Mouse (Mus musculus) neural tube, embryonic 11.5 days (tissue): ENCODE results near the gene Ptpre. TPM values are rescaled to one million over a fixed set of nuclear protein-coding genes. Genes with fewer than 3 reads are reported as not detected.

ENCODE experiments used
- ATAC-seq: fragments of 200-750 bp; cut with Nextera tagmentation; 2 replicates; pipeline ENCODE4 v1.8.0; 2017; ENCODE audit warnings: moderate number of reproducible peaks, mild to moderate bottlenecking, moderate TSS enrichment, moderate library complexity; ENCODE audit not compliant: insufficient read depth, low FRiP score, low TSS enrichment
- DNase-seq: peaks from one replicate; pipeline ENCODE4 v3.0.0-alpha.2; 2015; ENCODE audit warnings: low spot score
- H3K27ac ChIP-seq: fragments of 300-500 bp; sonication (generic); 2 replicates; pipeline ENCODE4 v1.5.1; 2014; ENCODE audit warnings: low read depth, mild to moderate bottlenecking, low read length
- H3K27me3 ChIP-seq: fragments of 300-500 bp; sonication (generic); 2 replicates; pipeline ENCODE4 v1.6.1; 2014; ENCODE audit warnings: mild to moderate bottlenecking, low read length, mixed read lengths; ENCODE audit not compliant: control insufficient read depth, insufficient read depth
- H3K36me3 ChIP-seq: fragments of 300-500 bp; sonication (generic); 2 replicates; pipeline ENCODE4 v1.6.1; 2014; ENCODE audit warnings: mild to moderate bottlenecking, low read length, moderate library complexity, mixed read lengths; ENCODE audit not compliant: control insufficient read depth, insufficient read depth
- H3K4me1 ChIP-seq: fragments of 300-500 bp; sonication (generic); 2 replicates; pipeline ENCODE4 v1.6.1; 2014; ENCODE audit warnings: low read length, mixed read lengths; ENCODE audit not compliant: control insufficient read depth, insufficient read depth
- H3K4me2 ChIP-seq: fragments of 300-500 bp; sonication (generic); 2 replicates; pipeline ENCODE4 v1.6.1; 2014; ENCODE audit warnings: low read depth, mild to moderate bottlenecking, moderate library complexity
- H3K4me3 ChIP-seq: fragments of 300-500 bp; sonication (generic); 2 replicates; pipeline ENCODE4 v1.5.1; 2014; ENCODE audit warnings: low read depth, low read length
- H3K9ac ChIP-seq: fragments of 300-500 bp; sonication (generic); 2 replicates; pipeline ENCODE4 v1.6.1; 2014; ENCODE audit warnings: mild to moderate bottlenecking, low read length
- H3K9me3 ChIP-seq: fragments of 300-500 bp; sonication (generic); 2 replicates; pipeline ENCODE4 v1.6.1; 2016; ENCODE audit warnings: low read length; ENCODE audit not compliant: control insufficient read depth
- WGBS: fragments of 180-500 bp; shearing (Covaris S2); extraction: QIAGEN DNeasy Blood & Tissue Kit; methylation state at CpG from one replicate; pipeline ENCODE4 v1.1.7; 2014; 5-methylcytosine and 5-hydroxymethylcytosine counted together
- polyA plus RNA-seq: library from polyadenylated mRNA; unstranded; fragments of >200 nt; fragmentation: Nextera tagmentation; extraction: Ambion mirVana; gene quantifications from 2 replicates; pipeline ENCODE4 v1.2.1, GENCODE M21; 2014

Gene Ptpre
- polyA plus RNA-seq, 1 experiment from 2014 or later: 0.97 TPM

- 83% methylated on average over 5 of the region's 5 CpGs for WGBS
- ATAC-seq (no peak), DNase-seq (no peak)
- Histone ChIP-seq H3K27ac (no peak overlapping the region), H3K4me1 (peaks cover 6% of the 10 kb centered on the region; the same call in 1 of the 2 replicates), H3K36me3 (no peaks in the 10 kb centered on the region), H3K4me2 (no peak overlapping the region), H3K9ac (no peak overlapping the region), H3K4me3 (no peak overlapping the region), H3K27me3 (no peaks in the 10 kb centered on the region), H3K9me3 (no peaks in the 10 kb centered on the region)
Measured at GRCm38 (mm10) chr7:135593286-135593685, 56.0 kb downstream of the Ptpre start.

DNA sequence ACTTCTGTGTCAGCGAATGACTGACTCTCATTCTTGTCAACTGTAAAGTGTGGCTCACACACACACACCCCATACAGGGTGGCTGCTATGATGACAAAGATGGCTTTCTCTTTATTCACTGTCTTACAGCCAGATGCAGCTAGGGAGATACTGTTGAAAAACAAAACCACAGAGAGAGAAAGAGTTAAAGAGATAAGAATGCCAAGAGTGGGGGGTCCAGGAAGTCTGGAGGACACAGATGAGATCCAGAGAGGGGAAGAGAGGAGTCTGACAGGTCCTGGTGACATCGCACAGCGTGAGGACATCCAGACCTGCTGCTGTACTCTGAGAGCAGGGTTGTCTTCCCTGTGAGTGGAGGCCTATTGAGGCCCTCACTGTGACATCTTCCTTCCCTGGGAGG lies 56.5 kb downstream of the Ptpre start:
- Histone ChIP-seq H3K4me3 (no peak overlapping the region), H3K9me3 (no peaks in the 10 kb centered on the region), H3K36me3 (no peaks in the 10 kb centered on the region), H3K27me3 (no peaks in the 10 kb centered on the region), H3K4me2 (no peak overlapping the region), H3K9ac (no peak overlapping the region), H3K4me1 (peaks cover 6% of the 10 kb centered on the region; the same call in 1 of the 2 replicates), H3K27ac (no peak overlapping the region)
- DNase-seq (no peak), ATAC-seq (no peak)
- 86% methylated on average over 3 of the region's 3 CpGs for WGBS

DNA sequence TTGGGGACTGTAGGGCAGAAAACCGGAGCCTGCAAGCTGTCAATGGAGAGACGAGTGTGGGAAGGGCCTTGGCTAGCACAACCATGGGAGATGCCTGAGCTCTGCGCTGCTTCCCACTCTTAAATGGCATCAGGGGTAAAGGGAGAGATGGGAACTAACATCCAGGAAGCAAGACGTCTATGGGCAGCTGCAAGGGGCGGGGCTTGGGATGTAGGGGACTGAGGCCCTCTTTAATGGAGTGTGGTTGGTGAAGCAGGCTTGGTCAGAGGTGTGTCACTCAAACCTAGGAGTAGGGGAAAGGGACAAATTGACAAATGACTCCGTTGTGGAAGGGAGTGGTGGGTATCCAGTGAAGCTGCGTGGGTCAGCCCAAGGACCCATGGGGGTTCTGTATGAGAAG lies 57.4 kb downstream of the Ptpre start:
- ATAC-seq (no peak), DNase-seq (no peak)
- 65% methylated on average over 7 of the region's 7 CpGs for WGBS
- no peak overlapping the region for H3K9ac ChIP-seq
- H3K4me1 ChIP-seq: peaks cover 6% of the 10 kb centered on the region; the same call in 1 of the 2 replicates
- H3K9me3 ChIP-seq: no peaks in the 10 kb centered on the region
- H3K36me3 ChIP-seq: no peaks in the 10 kb centered on the region
- no peak overlapping the region for H3K4me2 ChIP-seq
- no peak overlapping the region for H3K27ac ChIP-seq
- H3K4me3 ChIP-seq: no peak overlapping the region
- H3K27me3 ChIP-seq: no peaks in the 10 kb centered on the region

DNA sequence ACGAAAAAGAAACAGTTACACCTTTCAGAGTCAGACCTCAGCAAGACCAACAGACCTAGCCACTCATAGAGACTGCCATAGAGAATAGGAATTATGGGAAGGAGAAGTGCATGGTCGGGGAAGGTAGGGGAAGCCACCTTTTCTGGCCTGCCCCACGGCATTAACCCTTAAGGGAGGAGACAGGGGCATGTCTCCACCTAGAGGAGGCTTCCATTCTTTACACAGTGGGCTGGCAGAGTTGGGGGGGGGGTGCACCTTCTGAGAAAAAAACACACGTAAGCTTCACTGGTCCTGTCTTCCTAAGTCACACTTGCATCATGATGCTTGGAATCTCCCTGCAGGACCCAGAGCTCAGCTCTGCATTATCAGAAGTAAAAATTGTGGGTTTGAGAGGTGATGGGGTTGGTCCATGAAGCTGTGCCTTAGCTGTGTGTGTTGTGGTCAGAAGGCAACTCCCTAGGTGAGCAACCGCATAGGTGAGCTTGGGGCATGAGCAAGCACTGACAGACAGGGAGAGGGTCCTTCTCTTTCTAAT lies 58.4 kb downstream of the Ptpre start:
- no peak overlapping the region for H3K27ac ChIP-seq
- peaks cover 6% of the 10 kb centered on the region; the same call in 1 of the 2 replicates for H3K4me1 ChIP-seq
- H3K4me3 ChIP-seq: no peak overlapping the region
- no peak overlapping the region for H3K9ac ChIP-seq
- H3K36me3 ChIP-seq: no peaks in the 10 kb centered on the region
- DNase-seq: no peak
- H3K9me3 ChIP-seq: no peaks in the 10 kb centered on the region
- no peak for ATAC-seq
- no peak overlapping the region for H3K4me2 ChIP-seq
- H3K27me3 ChIP-seq: no peaks in the 10 kb centered on the region
- WGBS: 41% methylated on average over 5 of the region's 5 CpGs

DNA sequence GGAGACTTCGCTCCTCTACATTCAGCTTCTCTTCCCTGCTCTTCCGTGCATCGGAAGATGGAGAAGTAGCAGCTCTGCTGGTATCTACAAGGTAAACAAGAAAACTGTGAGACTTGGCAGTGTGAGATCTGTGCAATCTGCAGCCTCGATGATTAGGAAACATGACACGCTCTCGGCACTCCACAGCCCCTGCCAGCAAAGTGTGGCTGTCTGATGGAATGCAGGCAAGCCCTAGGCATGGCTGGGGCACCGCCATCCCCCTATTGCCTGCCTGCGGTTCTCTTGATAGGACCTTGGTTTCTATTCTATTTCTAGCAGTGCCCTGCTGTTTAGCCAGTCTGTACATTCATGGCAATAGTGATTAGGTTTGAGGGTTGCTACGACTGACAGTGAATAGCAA lies 59.7 kb downstream of the Ptpre start:
- Histone ChIP-seq H3K36me3 (no peaks in the 10 kb centered on the region), H3K27ac (no peak overlapping the region), H3K4me1 (peaks cover 6% of the 10 kb centered on the region; the same call in 1 of the 2 replicates), H3K9me3 (no peaks in the 10 kb centered on the region), H3K4me3 (no peak overlapping the region), H3K9ac (no peak overlapping the region), H3K4me2 (no peak overlapping the region), H3K27me3 (no peaks in the 10 kb centered on the region)
- DNase-seq (no peak), ATAC-seq (no peak)
- 61% methylated on average over 9 of the region's 9 CpGs for WGBS

DNA sequence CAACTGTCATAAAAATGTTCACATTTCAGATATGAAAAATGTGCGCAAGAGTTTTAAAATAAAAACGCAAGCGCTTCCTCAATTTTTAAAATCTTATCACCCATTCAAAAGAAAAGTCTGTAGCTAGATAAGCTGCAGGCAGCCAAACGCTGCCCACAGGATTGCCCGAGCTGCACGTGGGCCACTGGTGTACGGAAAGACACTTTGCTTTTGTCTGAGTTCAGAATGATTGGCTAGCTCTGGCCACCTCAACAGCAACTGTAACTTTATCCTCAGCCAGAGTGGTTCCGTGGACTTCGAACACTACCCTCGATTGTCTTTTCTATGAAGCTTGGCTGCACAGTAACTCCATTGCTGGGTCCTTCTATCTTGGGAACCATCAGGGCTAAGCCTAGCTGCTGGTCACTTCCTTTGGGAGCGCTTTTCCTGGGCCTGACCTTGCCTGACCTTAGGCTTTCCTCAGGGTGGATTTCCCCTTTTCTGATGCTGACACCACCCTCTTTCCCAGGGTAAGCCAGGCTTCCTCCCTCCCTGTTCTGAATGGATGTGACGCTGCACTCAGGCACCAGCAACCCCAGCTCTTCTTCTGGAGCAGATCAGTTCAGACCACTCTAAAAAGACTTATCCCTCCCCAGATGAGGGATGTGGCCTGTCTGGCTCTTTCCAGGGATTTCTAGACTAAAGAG lies 60.5 kb downstream of the Ptpre start:
- DNase-seq (no peak), ATAC-seq (no peak)
- Histone ChIP-seq H3K4me3 (no peak overlapping the region), H3K9ac (no peak overlapping the region), H3K36me3 (no peaks in the 10 kb centered on the region), H3K27ac (no peak overlapping the region), H3K4me2 (no peak overlapping the region), H3K4me1 (peaks cover 6% of the 10 kb centered on the region; the same call in 1 of the 2 replicates), H3K27me3 (no peaks in the 10 kb centered on the region), H3K9me3 (no peaks in the 10 kb centered on the region)
- 71% methylated on average over 12 of the region's 12 CpGs for WGBS

GRCm38 (mm10) chr7:135598303-135598855 lies 61.1 kb downstream of the Ptpre start:
- no peak overlapping the region for H3K4me3 ChIP-seq
- H3K4me2 ChIP-seq: no peak overlapping the region
- no peaks in the 10 kb centered on the region for H3K27me3 ChIP-seq
- H3K4me1 ChIP-seq: peaks cover 6% of the 10 kb centered on the region; the same call in 1 of the 2 replicates
- no peak for DNase-seq
- no peak overlapping the region for H3K9ac ChIP-seq
- H3K36me3 ChIP-seq: no peaks in the 10 kb centered on the region
- H3K9me3 ChIP-seq: no peaks in the 10 kb centered on the region
- ATAC-seq: no peak
- H3K27ac ChIP-seq: no peak overlapping the region
- WGBS: 62% methylated on average over 7 of the region's 7 CpGs

- H3K36me3 ChIP-seq: no peaks in the 10 kb centered on the region
- peaks cover 8% of the 10 kb centered on the region; the same call in 1 of the 2 replicates for H3K4me1 ChIP-seq
- DNase-seq (no peak), ATAC-seq (no peak)
- no peaks in the 10 kb centered on the region for H3K9me3 ChIP-seq
- 90% methylated on average over 3 of the region's 3 CpGs for WGBS
- H3K9ac ChIP-seq: no peak overlapping the region
- no peak overlapping the region for H3K4me2 ChIP-seq
- no peaks in the 10 kb centered on the region for H3K27me3 ChIP-seq
- no peak overlapping the region for H3K4me3 ChIP-seq
- no peak overlapping the region for H3K27ac ChIP-seq
Measured at GRCm38 (mm10) chr7:135600076-135600475, 62.8 kb downstream of the Ptpre start.

DNA sequence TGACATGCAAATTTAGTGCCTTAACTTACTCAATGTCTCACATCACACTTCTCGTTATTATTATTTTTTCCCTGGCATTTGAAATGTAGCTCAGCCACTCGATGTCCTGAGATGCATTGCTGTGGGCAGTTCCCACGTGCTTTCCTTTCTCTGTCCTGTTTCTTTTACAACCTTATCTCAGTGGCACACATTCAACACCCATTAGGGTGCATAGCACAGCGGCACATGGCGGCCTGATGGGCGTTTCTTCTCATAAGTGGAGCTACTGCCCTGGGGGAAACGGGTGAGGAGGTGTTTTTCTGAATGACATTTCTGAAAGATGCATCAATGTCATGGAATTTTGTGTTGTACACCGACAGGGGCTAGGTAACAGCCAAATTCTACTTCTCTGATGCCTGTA lies 64.3 kb downstream of the Ptpre start:
- 80% methylated on average over 8 of the region's 8 CpGs for WGBS
- Histone ChIP-seq H3K4me1 (0 out of 2 replicates have a peak, but pooled peaks cover 5% of the 10 kb centered on the region), H3K9me3 (no peaks in the 10 kb centered on the region), H3K27me3 (no peaks in the 10 kb centered on the region), H3K9ac (no peak overlapping the region), H3K27ac (no peak overlapping the region), H3K36me3 (no peaks in the 10 kb centered on the region), H3K4me3 (no peak overlapping the region), H3K4me2 (no peak overlapping the region)
- DNase-seq: no peak
- no peak for ATAC-seq
